Mouse (Mus musculus) embryonic facial prominence, embryonic 11.5 days (tissue): ENCODE measurements at regions not wholly inside any gene's neighbourhood (a gene's known extent, or its start where the extent isn't known, plus 50 kb on each side); places are given as distances from the start of the nearest gene placed in this dataset.

Source experiments
- ATAC-seq: fragments of 200-750 bp; cut with Nextera tagmentation; replicated peaks from 2 replicates; pipeline ENCODE4 v1.8.0; 2017; ENCODE audit warnings: low read depth; ENCODE audit not compliant: insufficient number of reproducible peaks, low FRiP score, low TSS enrichment
- DNase-seq: peaks from one replicate; pipeline ENCODE4 v3.0.0-alpha.2; 2015; ENCODE audit warnings: low spot score
- H3K27ac ChIP-seq: fragments of 300-500 bp; sonication (generic); replicated peaks from 2 replicates; pipeline ENCODE4 v1.5.1; 2014; ENCODE audit warnings: mild to moderate bottlenecking, low read depth, low read length, control low read depth
- H3K27me3 ChIP-seq: fragments of 300-500 bp; sonication (generic); 2 replicates; pipeline ENCODE4 v1.6.1; 2014; ENCODE audit warnings: mild to moderate bottlenecking, low read length, moderate library complexity, mixed read lengths; ENCODE audit not compliant: control insufficient read depth, insufficient read depth
- H3K36me3 ChIP-seq: fragments of 300-500 bp; sonication (generic); replicated peaks from 2 replicates; pipeline ENCODE4 v1.6.1; 2014; ENCODE audit warnings: low read depth, mild to moderate bottlenecking, low read length, moderate library complexity, mixed read lengths; ENCODE audit not compliant: control insufficient read depth, insufficient read depth
- H3K4me1 ChIP-seq: fragments of 300-500 bp; sonication (generic); 2 replicates; pipeline ENCODE4 v1.6.1; 2014; ENCODE audit warnings: low read length, mixed read lengths; ENCODE audit not compliant: control insufficient read depth, insufficient read depth
- H3K4me2 ChIP-seq: fragments of 300-500 bp; sonication (generic); 2 replicates; pipeline ENCODE4 v1.6.1; 2014; ENCODE audit warnings: low read depth, mild to moderate bottlenecking, control low read depth, low read length, moderate library complexity
- H3K4me3 ChIP-seq: fragments of 300-500 bp; sonication (generic); 2 replicates; pipeline ENCODE4 v1.5.1; 2014; ENCODE audit warnings: low read depth, low read length, control low read depth
- H3K9ac ChIP-seq: fragments of 300-500 bp; sonication (generic); replicated peaks from 2 replicates; pipeline ENCODE4 v1.6.1; 2014; ENCODE audit warnings: mild to moderate bottlenecking, control low read depth, low read length
- H3K9me3 ChIP-seq: fragments of 300-500 bp; sonication (generic); replicated peaks from 2 replicates; pipeline ENCODE4 v1.6.1; 2016; ENCODE audit warnings: mild to moderate bottlenecking, low read length, inconsistent platforms, mixed read lengths; ENCODE audit not compliant: control insufficient read depth
- WGBS: fragments of 180-500 bp; shearing (Covaris S2); extraction: QIAGEN DNeasy Blood & Tissue Kit; methylation state at CpG from one replicate; pipeline ENCODE4 v1.1.7; 2014; 5-methylcytosine and 5-hydroxymethylcytosine counted together

DNA sequence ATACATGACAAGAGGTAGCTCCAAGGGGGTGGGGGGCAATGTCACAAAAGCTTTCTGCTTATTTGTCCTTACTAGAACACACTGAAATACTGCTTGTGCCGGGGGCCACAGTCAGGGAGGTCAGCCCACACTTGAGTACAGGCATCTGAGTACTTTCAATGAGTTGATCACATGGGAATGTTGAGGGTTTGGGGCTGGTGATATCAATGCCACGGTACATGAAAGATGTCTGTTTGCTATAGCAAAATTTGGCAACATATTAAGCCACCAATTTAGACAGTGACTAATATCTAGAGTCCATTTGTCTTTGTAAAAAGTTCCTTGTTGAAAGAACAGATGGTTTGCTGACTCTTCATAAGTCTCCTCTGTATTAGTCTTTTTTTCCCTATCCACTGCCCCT is 348.1 kb upstream of the Ubash3b start:
- 86% methylated on average over 2 of the region's 2 CpGs for WGBS

GRCm38 (mm10) chr9:41508746-41509145 is 347.2 kb upstream of the Ubash3b start:
- WGBS, result 94% methylated on average over 5 of the region's 5 CpGs
- H3K9ac ChIP-seq, result no peak overlapping the region

More for the DNA sequence above, 348.1 kb upstream of the Ubash3b start:
- Histone ChIP-seq H3K4me2 (no peak overlapping the region), H3K9me3 (no peaks in the 10 kb centered on the region), H3K27ac (no peak overlapping the region), H3K27me3 (no peaks in the 10 kb centered on the region), H3K9ac (no peak overlapping the region), H3K36me3 (no peaks in the 10 kb centered on the region), H3K4me1 (no peaks in the 10 kb centered on the region), H3K4me3 (no peak overlapping the region)
- ATAC-seq, result no peak
- no peak for DNase-seq

DNA sequence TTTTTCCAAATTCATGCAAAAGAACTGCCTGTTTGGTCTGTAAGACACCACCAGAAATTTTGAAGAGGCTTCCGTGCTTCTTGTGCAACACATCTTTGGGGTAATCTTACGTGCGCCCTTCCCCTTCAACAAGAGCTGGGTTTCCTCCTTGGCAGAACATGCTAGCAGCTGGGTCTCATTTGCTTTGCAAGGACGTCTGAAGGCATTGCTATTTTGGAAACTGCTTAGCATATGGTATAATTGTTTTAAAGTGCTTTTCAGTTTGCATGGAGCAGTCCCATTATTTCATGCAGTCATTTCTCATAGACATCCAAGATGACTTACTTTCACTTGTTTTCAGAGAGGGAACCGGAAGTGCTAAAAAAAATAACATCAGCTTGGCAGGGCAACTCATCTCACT is 336.8 kb upstream of the Ubash3b start:
- Histone ChIP-seq H3K4me1 (no peaks in the 10 kb centered on the region), H3K27ac (no peak overlapping the region), H3K9me3 (no peaks in the 10 kb centered on the region), H3K4me2 (no peak overlapping the region), H3K4me3 (no peak overlapping the region), H3K27me3 (no peaks in the 10 kb centered on the region), H3K9ac (no peak overlapping the region), H3K36me3 (no peaks in the 10 kb centered on the region)
- 83% methylated on average over 5 of the region's 5 CpGs for WGBS
- DNase-seq (no peak), ATAC-seq (no peak)

More at GRCm38 (mm10) chr9:41508746-41509145, 347.2 kb upstream of the Ubash3b start:
- Histone ChIP-seq H3K4me1 (no peaks in the 10 kb centered on the region), H3K36me3 (no peaks in the 10 kb centered on the region), H3K4me2 (no peak overlapping the region), H3K4me3 (no peak overlapping the region), H3K27me3 (no peaks in the 10 kb centered on the region), H3K9me3 (no peaks in the 10 kb centered on the region), H3K27ac (no peak overlapping the region)
- ATAC-seq (no peak), DNase-seq (no peak)

DNA sequence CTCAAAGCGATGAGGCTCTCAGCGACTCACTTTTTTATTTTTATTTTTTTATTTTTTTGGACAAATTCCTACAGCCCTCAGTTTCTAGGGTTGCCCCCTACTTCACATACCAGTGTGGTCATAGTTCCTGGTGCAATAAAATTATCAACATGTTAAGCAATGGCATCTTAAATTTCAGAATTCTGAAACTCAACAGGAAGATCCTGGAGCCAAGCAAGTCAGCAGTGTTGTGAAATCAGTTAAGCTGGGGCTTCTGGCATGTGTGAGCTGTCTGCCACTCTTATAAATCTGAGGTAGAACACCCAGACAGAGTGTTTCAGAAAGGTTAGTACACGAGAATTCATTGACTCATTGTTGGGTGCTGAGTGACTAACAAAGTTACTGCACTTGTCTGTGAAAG is 328.6 kb upstream of the Ubash3b start:
- DNase-seq (no peak), ATAC-seq (no peak)
- H3K27me3 ChIP-seq, result no peaks in the 10 kb centered on the region
- no peaks in the 10 kb centered on the region for H3K4me1 ChIP-seq
- no peak overlapping the region for H3K4me3 ChIP-seq
- H3K4me2 ChIP-seq, result no peak overlapping the region
- no peaks in the 10 kb centered on the region for H3K9me3 ChIP-seq
- 89% methylated on average over 3 of the region's 3 CpGs for WGBS
- no peak overlapping the region for H3K9ac ChIP-seq
- H3K36me3 ChIP-seq, result no peaks in the 10 kb centered on the region
- H3K27ac ChIP-seq, result no peak overlapping the region

DNA sequence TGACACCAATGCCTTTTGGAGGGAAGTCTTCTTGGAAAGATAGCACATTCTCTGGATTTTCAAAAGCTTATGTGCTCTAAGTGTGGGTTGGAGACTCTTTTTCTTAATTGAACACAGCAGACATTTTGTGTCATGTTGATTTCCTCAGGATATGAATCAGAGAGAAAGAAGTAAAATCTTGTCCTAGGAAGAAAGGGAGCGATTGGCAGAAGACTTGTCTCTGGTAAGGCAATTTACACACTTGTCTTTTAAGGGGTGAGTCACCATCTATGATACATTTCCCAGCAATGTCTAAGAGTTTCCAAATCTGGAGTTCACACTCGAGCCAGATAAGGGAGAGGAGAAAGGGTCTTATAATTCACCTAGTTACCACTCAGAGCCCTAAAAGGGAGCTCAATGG is 326.5 kb upstream of the Ubash3b start:
- no peak overlapping the region for H3K4me3 ChIP-seq
- H3K36me3 ChIP-seq, result no peaks in the 10 kb centered on the region
- DNase-seq (no peak), ATAC-seq (no peak)
- no peak overlapping the region for H3K27ac ChIP-seq
- H3K9me3 ChIP-seq, result no peaks in the 10 kb centered on the region
- H3K27me3 ChIP-seq, result no peaks in the 10 kb centered on the region
- no peaks in the 10 kb centered on the region for H3K4me1 ChIP-seq
- WGBS, result 89% methylated on average over 2 of the region's 2 CpGs
- H3K4me2 ChIP-seq, result no peak overlapping the region
- H3K9ac ChIP-seq, result no peak overlapping the region

GRCm38 (mm10) chr9:41483218-41483617 is 321.7 kb upstream of the Ubash3b start:
- Histone ChIP-seq H3K4me2 (no peak overlapping the region), H3K9me3 (no peaks in the 10 kb centered on the region), H3K4me3 (no peak overlapping the region), H3K27me3 (no peaks in the 10 kb centered on the region), H3K9ac (no peak overlapping the region), H3K4me1 (no peaks in the 10 kb centered on the region), H3K27ac (no peak overlapping the region), H3K36me3 (no peaks in the 10 kb centered on the region)
- ATAC-seq (no peak), DNase-seq (no peak)
- WGBS, result 93% methylated on average over 3 of the region's 3 CpGs

DNA sequence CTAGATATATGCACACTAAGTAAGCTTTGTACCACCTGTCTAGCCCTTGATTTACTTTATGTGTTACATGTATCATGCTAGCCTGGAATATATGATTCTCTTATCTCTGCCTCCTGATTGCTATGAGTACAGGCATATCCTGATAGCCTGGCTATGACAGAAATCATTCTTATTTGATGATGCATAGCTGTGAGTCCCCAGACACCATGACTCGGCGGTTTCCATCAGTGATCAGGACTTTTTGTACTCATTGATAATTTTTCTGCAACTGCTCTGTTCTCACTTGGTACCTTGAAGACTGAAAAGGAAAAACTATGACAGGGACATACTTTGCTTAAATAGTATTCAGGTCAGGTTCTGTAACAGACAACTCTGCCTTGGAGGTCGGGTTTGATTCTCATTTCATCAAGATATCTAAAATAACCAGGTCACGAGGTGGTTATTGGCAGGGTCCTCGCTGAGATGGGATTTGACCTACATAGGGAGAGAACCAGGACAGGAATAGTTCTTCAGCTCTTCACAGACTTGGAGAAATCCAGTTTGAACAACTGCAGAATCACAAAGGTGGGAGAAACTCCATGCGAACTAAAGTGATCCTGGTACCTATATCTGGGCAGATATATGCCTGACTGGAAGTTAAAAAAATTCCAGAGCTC is 320.2 kb upstream of the Ubash3b start:
- Histone ChIP-seq H3K27ac (no peak overlapping the region), H3K27me3 (no peaks in the 10 kb centered on the region), H3K9ac (no peak overlapping the region), H3K4me2 (no peak overlapping the region), H3K36me3 (no peaks in the 10 kb centered on the region), H3K9me3 (no peaks in the 10 kb centered on the region), H3K4me3 (no peak overlapping the region), H3K4me1 (no peaks in the 10 kb centered on the region)
- DNase-seq (no peak), ATAC-seq (no peak)
- 92% methylated on average over 6 of the region's 6 CpGs for WGBS

- no peaks in the 10 kb centered on the region for H3K27me3 ChIP-seq
- ATAC-seq, result no peak
- H3K4me1 ChIP-seq, result no peaks in the 10 kb centered on the region
- H3K4me2 ChIP-seq, result no peak overlapping the region
- no peaks in the 10 kb centered on the region for H3K9me3 ChIP-seq
- H3K27ac ChIP-seq, result no peak overlapping the region
- no peak overlapping the region for H3K9ac ChIP-seq
- 91% methylated on average over 13 of the region's 13 CpGs for WGBS
- no peaks in the 10 kb centered on the region for H3K36me3 ChIP-seq
- DNase-seq, result no peak
- H3K4me3 ChIP-seq, result no peak overlapping the region
Observed at GRCm38 (mm10) chr9:41479854-41480749, 318.6 kb upstream of the Ubash3b start.
